In genomic region chr8:117260234-117260929, GRCm38 (mm10) we compare ENCODE assay signal across 8 mouse cellular contexts. TPM values are rescaled to one million over a fixed set of nuclear protein-coding genes. Genes with fewer than 3 reads are reported as not detected.
DNase-seq lines count a peak whose midpoint lies in the region; ATAC-seq lines count a peak whose summit lies in the region.

No protein-coding gene starts in this region.

- H3K9me3 ChIP-seq in heart, embryonic 16.5 days (replicated peaks; ENCODE audit: control insufficient read depth, low read length): no peaks in the 10 kb centered on the region
- H3K9me3 ChIP-seq in hindbrain, embryonic 11.5 days (ENCODE audit: control insufficient read depth, low read length): no peaks in the 10 kb centered on the region
- H3K9me3 ChIP-seq in limb, embryonic 12.5 days: no peaks in the 10 kb centered on the region

- peak overlapping the region; percentile 84 for H3K4me2 ChIP-seq in heart, embryonic 16.5 days (ENCODE audit: low read depth, low read length)
- H3K4me2 ChIP-seq in hindbrain, embryonic 11.5 days (replicated peaks; ENCODE audit: low read depth, low read length): peak overlapping the region; percentile 85
- peak overlapping the region; percentile 86 for H3K4me2 ChIP-seq in limb, embryonic 12.5 days

- whole genome bisulfite sequencing in heart, embryonic 16.5 days: 52% methylated on average over 14 of the region's 14 CpGs
- WGBS in hindbrain, embryonic 11.5 days: 22% methylated on average over 14 of the region's 14 CpGs
- 45% methylated on average over 14 of the region's 14 CpGs for WGBS in limb, embryonic 12.5 days

- peaks cover 46% of the 10 kb centered on the region for H3K4me1 ChIP-seq in heart, embryonic 16.5 days (ENCODE audit: control insufficient read depth, insufficient read depth, low read length)
- H3K4me1 ChIP-seq in hindbrain, embryonic 11.5 days (replicated peaks; ENCODE audit: control insufficient read depth, insufficient read depth, low read length): peaks cover 25% of the 10 kb centered on the region
- H3K4me1 ChIP-seq in limb, embryonic 12.5 days (replicated peaks): peaks cover 47% of the 10 kb centered on the region

- no peak overlapping the region for H3K27ac ChIP-seq in heart, embryonic 16.5 days (ENCODE audit: low read length)
- peak overlapping the region; percentile 54 for H3K27ac ChIP-seq in hindbrain, embryonic 11.5 days (ENCODE audit: low read depth, low read length)
- no peak overlapping the region for H3K27ac ChIP-seq in limb, embryonic 12.5 days

- intact Hi-C loops in heart, postnatal 25 days (cut with DNase I): loop anchor here (5.0 kb wide), 1 partner anchor 107 kb away; no protein-coding TSS in a partner anchor

- peak overlapping the region; percentile 5; the same call in 1 of the 2 replicates for H3K4me3 ChIP-seq in heart, embryonic 16.5 days (ENCODE audit: low read length)
- H3K4me3 ChIP-seq in hindbrain, embryonic 11.5 days (ENCODE audit: low read depth, low read length): peak overlapping the region; percentile 95
- H3K4me3 ChIP-seq in limb, embryonic 12.5 days (replicated peaks): no peak overlapping the region

- DNase-seq in heart, postnatal 25 days (ENCODE audit: low spot score): no peak
- peak; percentile 39 for DNase-seq in hindbrain, embryonic 11.5 days (ENCODE audit: low spot score)
- DNase-seq in retina, embryonic 14.5 days (ENCODE audit: low spot score): peak; percentile 37
- DNase-seq in thymus, postnatal 10 days (ENCODE audit: low spot score in 2 of 2): no peak
- no peak for DNase-seq in ovary, postnatal 10 days (ENCODE audit: low spot score)
- no peak for DNase-seq in gastrocnemius, postnatal 10 days

- H3K36me3 ChIP-seq in heart, embryonic 16.5 days (ENCODE audit: control insufficient read depth, insufficient read depth): no peaks in the 10 kb centered on the region
- no peaks in the 10 kb centered on the region for H3K36me3 ChIP-seq in hindbrain, embryonic 11.5 days (ENCODE audit: control insufficient read depth, insufficient read depth, low read length)
- H3K36me3 ChIP-seq in limb, embryonic 12.5 days: no peaks in the 10 kb centered on the region

- H3K27me3 ChIP-seq in heart, embryonic 16.5 days (ENCODE audit: control insufficient read depth, insufficient read depth, low read length): no peaks in the 10 kb centered on the region
- H3K27me3 ChIP-seq in hindbrain, embryonic 11.5 days (ENCODE audit: control insufficient read depth, insufficient read depth, low read length): no peaks in the 10 kb centered on the region
- no peaks in the 10 kb centered on the region for H3K27me3 ChIP-seq in limb, embryonic 12.5 days

- no peak for ATAC-seq in heart, embryonic 16.5 days (replicated peaks; ENCODE audit: extremely low read depth, insufficient read depth, low FRiP score)
- no peak for ATAC-seq in hindbrain, embryonic 11.5 days (ENCODE audit: low FRiP score)
- no peak for ATAC-seq in limb, embryonic 12.5 days (ENCODE audit: insufficient number of reproducible peaks, insufficient read depth, low FRiP score, low TSS enrichment, low read depth)

- peak overlapping the region; percentile 45; the same call in 1 of the 2 replicates for H3K9ac ChIP-seq in heart, embryonic 16.5 days (ENCODE audit: low read length)
- peak overlapping the region; percentile 95 for H3K9ac ChIP-seq in hindbrain, embryonic 11.5 days (ENCODE audit: low read depth, low read length)
- 0 out of 2 replicates have a peak overlapping the region, but pooled peaks have one; percentile 37 for H3K9ac ChIP-seq in limb, embryonic 12.5 days (replicated peaks)

RNA-seq across cellular contexts. Expression of gene Cmip, which starts 3.5 kb away (rescaled TPM):
- polyA plus RNA-seq in heart, embryonic 16.5 days (2015; fragmentation: Nextera tagmentation; extraction: Ambion mirVana): 6.8 and 7.0 TPM in 2 replicates
- total RNA-seq in heart, postnatal 25 days (2021): 10 to 100 TPM; 21.3 to 24.0 TPM
- polyA plus RNA-seq in hindbrain, embryonic 11.5 days (2014; fragmentation: Nextera tagmentation; extraction: Ambion mirVana): 27.0 and 31.9 TPM in 2 replicates
- 10.1 and 20.8 TPM in 2 replicates for polyA plus RNA-seq in limb, embryonic 12.5 days (2016; fragmentation: Nextera tagmentation; extraction: Ambion mirVana)
- 10 to 100 TPM; 18.7 to 23.7 TPM for total RNA-seq in gastrocnemius, postnatal 10 days (2021)

Comparison
In these comparisons a context has a peak if more than half of its experiments do, and no peak if none do; other contexts are left out.
1. H3K9ac ChIP-seq: peak in every context shown above with its lines; median percentile 95 in hindbrain, embryonic 11.5 days; 45 in heart, embryonic 16.5 days; 37 in limb, embryonic 12.5 days.
2. DNase-seq: peak in hindbrain, embryonic 11.5 days (single experiment) and retina, embryonic 14.5 days (single experiment); none in heart, postnatal 25 days (single experiment), thymus, postnatal 10 days (0 of 2), ovary, postnatal 10 days (single experiment) and gastrocnemius, postnatal 10 days (single experiment).
3. Peak in every context shown above with its lines, with median percentiles within 50 percentile points of each other: H3K4me2 ChIP-seq.